Mouse (Mus musculus): ENCODE results near the gene Atp13a3.
A peak's percentile ranks its signal among the peaks of the same experiment; 100 is the strongest.

Gene Atp13a3

GRCm38 (mm10) chr16:30314236-30314635 is 91.5 kb downstream of the Atp13a3 start:
- peak; percentile 71 for DNase-seq (ENCODE audit: low spot score)

- no peak for DNase-seq (ENCODE audit: low spot score)
These were observed 95.1 kb downstream of the Atp13a3 start, which contains the start of gene Gp5 for GRCm38 (mm10) chr16:30310647-30311046. Gene Gp5, minus strand, starts transcription at chr16:30310779.

DNA sequence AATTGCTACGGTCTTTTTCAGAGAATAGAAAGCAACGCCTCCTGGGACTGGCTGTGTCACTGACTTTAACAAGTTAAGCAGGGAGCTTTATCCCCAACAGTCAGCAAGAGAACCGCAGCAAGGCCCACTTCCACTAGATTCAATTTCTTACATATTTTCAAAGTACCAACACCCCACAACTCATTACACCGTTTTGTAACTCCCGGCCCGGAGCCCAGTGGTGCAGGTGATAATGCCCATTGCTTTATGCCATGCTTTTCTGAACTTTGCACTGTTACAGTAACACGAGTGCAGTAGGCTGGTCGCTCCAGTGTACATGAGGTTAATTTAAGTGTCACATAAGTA is 95.6 kb downstream of the Atp13a3 start:
- DNase-seq (ENCODE audit: low spot score): peak; percentile 14

DNA sequence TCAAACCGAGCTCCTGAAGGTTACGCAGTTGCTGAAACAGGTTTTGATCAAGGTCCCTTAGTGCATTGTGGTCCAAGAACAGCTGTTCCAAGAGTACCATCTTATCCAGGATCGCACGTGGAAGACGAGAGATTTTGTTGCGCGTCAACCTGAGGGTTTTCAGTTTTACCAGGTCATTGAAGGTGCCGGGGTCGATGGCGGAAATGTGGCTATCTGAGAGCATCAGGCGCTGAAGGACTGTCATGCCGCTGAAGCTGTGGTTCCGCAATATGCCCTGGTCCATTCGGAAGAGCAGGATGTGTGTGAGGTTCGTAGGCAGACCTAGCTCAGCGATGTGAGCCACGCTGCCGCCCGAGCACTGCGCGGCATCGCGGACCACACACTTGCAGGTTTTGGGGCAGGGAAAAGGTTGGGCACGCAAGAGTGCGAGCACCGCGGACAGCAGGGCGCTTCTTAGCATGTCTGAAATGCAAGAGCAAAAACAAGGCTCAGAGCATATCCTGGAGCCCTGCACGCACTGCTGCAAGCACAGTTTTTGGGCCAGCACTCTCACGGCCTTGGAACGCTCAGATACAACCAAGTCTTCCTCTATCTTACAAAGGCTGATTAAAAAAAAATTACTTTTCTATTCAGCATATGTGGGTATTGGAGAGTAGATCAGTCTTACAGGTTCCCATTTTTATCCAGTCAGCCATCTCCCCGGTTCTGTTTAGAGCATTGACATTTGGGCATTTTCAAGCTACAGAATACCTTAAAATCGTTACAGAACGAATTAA is 96.2 kb downstream of the Atp13a3 start:
- DNase-seq (ENCODE audit: low spot score): peak; percentile 40

- peak; percentile 66 for DNase-seq (ENCODE audit: low spot score)
These were observed 97.0 kb downstream of the Atp13a3 start for GRCm38 (mm10) chr16:30308616-30309394.

DNA sequence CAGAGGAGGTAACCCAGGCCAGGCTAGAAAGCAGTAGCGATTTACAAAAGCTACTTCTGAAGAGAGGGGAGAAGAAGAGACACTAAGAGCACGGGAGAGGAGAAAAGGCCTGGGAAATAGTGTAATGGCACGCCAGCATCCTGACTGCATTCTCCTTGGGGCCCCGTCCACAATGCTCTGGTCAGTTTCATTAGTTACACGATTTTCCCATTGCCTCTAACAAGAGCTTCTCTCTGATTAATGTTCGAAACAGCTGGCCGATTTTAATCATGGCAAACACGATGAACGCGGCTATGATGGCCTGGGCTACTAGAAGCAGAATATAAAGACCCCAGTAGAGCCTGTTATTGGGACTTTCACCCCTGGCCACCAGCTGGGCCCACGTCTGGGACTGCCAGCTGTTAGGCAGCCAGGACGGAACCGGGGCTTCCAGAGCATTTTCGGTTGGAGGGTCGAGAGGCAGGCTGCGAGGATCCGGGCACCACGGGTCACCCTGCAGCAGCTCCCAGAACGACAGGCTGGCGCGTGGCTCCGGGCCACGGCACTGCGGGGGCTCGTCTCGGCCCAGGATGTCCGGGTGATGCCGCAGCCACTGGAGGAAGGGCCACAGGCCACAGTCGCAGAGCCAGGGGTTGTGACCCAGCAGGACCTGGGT is 97.7 kb downstream of the Atp13a3 start:
- peak; percentile 41 for DNase-seq (ENCODE audit: low spot score)

DNA sequence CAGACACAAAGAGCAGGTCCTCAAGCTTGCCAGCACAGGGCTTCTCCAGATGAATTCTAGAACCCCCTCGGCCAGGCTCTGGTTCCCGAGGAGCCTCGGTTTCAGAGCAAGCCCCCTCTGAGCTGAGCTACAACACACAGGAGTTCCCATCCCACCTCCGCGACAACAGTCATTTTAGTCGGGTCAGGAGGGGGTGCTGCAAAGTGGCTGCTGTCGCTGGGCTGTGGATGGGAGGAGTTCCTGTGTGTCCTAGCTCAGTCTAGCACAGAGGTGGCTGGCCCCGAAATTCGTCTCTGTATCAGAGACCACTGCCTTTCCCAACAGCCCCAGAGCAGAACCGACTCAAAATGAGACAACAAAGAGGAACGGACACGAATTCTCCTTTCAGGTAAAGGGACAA is 98.5 kb downstream of the Atp13a3 start:
- peak; percentile 10 for DNase-seq (ENCODE audit: low spot score)

DNA sequence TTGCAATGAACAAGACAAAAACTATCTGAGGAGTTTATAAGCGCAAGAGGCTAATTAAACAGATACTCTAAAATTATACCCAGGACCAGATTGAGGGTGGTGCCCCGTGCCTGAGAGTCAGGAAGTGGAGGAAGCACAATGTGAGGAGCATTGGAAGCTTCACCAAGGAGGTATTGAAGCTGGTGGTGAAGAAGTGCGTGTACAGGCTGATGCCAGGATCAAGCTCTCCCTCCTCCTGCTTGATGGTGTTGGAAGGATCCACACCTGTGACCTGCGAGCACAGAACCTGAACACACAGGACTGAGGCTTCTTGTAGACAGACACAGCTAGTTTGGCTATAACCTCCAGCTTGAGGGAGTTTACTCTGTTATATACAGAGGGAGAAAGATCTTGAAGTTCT is 99.7 kb downstream of the Atp13a3 start:
- DNase-seq (ENCODE audit: low spot score): no peak

- DNase-seq (ENCODE audit: low spot score): no peak
These were observed 101.5 kb downstream of the Atp13a3 start for GRCm38 (mm10) chr16:30304236-30304635.

DNA sequence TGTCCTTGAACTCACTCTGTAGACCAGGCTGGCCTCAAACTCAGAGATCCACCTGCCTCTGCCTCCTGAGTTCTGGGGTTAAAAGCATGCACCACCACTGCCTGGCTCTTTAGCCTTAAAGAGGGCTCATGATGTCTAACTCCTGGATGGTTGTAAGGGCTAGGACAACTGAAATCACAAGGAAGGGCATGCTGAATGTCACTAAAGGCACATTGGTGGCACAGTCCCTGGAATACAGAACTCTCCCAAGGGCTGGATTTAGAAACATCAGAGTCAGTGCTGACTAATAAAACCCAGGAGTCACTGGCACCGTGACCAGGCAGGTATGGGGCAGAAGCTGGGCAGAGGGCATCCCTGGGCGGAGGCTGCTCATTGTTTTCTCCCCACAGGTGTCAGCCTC is 102.4 kb downstream of the Atp13a3 start:
- no peak for DNase-seq (ENCODE audit: low spot score)

- DNase-seq (ENCODE audit: low spot score): no peak
These were observed 103.1 kb downstream of the Atp13a3 start for GRCm38 (mm10) chr16:30302686-30303085.

DNA sequence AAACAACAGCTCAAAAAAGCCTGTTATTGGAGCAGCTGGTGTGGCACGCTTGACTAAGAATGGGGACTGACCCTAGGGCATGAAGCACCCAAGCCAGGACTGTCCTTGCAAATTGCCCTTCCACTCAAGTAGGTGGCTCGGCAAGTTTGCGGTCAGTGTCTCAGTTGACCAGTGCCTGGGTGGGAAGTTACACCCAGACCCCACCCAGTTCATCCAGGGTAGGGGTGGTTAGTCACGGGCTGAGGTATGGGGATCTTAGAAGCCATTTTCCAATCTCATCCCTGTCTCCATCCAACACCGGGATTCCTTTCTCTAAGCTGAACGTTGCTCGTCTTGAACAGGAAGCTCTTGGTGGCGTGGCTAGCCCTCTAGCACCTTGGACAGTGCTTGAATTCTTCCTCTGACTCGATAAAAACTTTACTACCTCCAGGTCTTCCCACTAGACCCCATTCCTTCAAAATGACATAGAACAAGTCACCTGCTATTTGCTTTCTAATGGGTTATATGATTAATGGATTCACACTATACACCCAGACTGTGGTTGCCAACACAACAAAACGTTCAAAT is 106.0 kb downstream of the Atp13a3 start:
- peak; percentile 29 for DNase-seq (ENCODE audit: low spot score)

GRCm38 (mm10) chr16:30297450-30297849 is 108.3 kb downstream of the Atp13a3 start:
- no peak for DNase-seq (ENCODE audit: low spot score)

DNA sequence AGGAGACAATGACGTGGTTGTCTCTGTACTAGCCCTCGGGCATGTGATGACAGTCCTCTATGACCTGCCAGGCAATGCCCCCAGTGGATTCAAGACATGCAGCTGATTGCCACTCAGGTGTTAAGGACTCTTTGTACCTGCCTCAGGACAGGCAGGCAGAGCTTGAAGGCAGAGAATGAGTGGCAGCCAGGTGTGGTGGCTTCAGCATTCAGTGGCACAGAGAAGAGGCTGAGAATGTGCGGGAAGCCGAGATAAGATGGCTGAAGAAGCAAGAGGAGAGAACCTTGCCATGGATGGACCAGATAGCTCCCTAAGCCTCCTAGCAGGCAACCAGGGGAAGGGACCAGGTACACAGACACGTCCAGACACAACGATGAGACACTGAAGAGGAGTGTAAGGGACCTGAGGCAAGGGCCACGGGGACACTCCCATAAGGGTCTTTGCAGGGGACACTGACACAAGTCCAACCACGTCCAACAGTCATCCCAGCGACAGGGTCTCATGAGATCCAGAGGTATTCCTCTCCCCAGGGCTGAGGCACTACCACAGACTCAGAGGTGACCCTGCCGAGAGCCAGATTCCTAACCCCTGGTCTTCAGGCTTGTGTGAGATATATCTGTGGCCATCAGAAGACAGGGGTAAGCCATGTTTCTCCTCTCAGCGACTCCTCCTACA is 109.0 kb downstream of the Atp13a3 start:
- no peak for DNase-seq (ENCODE audit: low spot score)

DNA sequence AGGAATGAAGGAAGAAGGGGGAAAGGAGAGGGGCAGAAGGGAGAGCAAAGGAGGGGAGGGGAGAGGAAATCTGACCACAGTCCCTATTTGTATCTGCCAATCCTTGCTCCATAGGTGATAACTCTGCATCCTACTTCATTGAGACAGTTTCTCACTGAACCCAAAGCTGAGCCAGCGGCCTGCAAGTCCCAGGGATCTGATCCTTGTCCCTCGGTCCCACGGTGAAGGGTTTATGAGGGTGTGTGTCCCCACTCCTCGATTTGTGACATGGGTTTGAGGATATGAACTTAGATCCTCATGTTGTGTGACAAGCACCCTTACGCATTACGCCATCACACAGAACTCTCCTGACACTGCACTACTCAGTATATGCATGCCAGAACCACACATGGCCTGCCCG is 110.7 kb downstream of the Atp13a3 start:
- DNase-seq (ENCODE audit: low spot score): no peak

GRCm38 (mm10) chr16:30290436-30290835 is 115.3 kb downstream of the Atp13a3 start:
- DNase-seq (ENCODE audit: low spot score): no peak

DNA sequence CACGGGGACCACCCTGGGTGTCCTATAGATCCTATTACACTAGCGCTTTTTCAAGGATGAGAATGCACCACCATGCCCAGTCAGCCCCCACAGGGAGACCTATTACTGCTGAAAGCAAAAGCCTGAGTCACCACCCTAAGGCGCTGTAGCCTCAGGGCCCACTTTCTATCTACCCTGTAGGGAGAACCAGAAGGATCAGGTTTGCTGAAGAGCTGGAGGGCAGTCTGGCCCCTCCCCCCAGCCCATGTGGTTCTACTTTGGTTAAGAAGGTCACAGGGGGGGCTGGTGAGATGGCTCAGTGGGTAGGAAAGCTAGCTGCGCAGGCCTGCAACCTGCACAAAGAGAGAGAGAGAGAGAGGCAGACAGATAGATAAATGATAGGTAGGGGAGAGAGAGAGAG is 120.1 kb downstream of the Atp13a3 start:
- DNase-seq (ENCODE audit: low spot score): peak; percentile 53

- DNase-seq (ENCODE audit: low spot score): peak; percentile 81
These were observed 121.9 kb downstream of the Atp13a3 start for GRCm38 (mm10) chr16:30283743-30284337.

DNA sequence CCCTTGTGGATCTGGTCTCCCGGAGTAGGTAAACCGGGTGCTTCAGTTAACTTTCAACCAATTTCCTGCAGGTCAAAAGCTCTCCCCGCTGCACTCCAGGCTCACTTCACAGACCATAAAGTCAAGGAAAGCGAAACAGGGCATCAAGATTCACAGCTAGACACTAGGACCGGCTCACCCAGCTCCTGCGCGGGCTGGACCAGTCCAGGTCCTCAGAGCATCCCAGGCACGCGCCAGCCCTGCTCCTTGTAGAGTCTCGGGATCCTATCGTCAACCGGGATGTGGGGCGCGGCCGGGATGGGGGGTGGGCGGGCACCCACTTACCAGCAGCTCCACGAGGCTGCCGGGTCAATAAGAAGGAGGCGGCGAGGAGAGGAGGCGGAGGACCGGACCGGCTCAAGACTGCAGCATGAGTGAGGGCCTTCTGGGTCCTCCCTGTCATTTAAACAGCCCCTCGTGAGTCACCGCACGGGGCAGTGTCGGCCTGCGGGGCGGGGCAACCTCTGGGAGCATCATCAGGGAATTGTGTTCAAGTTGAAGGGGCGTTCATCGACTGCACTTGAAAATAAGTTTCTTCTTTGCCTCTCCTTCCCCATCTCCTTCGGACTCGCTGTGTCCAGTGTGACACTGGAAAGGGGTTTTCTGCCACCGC is 122.8 kb downstream of the Atp13a3 start, which contains the start of gene Lrrc15:
TSS of gene Lrrc15 (minus strand) at position 413 of the 652 bp plus-strand sequence.
- peak; percentile 74 for DNase-seq (ENCODE audit: low spot score)

DNA sequence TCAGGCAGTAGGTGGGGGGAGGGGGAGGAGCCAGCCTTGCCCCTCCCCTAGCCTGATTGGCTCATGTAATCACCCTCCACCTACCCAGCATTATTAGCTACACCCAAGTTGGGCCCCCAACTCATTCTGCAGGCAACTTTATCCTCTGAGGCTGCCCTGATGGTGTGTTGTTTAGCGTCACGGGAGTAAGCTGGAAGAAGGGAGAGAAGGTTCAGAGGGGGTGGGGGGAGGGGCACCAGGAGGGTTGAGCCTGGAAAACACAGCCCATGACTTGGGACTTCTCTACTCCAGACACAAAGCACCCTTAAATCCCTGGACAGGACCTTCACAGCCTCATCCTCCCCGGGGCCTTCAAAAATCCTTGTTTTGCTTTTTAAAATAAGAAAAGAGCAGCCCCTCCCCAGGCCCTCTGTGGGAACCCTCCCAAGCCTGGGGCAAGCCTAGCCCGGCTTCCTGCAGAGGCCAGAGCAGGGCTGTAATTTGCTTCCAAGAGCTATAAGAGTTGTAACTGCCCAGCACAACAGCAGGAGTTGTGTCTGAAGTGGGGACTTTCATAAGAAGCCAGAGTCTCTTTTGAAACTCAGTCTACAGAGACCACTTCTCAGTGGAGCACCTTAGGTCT is 125.0 kb downstream of the Atp13a3 start:
- DNase-seq (ENCODE audit: low spot score): no peak

Data from embryo, embryonic 10.5 days (tissue).